Mouse (Mus musculus): Measurements from ENCODE around the gene Tbc1d4.

DNA sequence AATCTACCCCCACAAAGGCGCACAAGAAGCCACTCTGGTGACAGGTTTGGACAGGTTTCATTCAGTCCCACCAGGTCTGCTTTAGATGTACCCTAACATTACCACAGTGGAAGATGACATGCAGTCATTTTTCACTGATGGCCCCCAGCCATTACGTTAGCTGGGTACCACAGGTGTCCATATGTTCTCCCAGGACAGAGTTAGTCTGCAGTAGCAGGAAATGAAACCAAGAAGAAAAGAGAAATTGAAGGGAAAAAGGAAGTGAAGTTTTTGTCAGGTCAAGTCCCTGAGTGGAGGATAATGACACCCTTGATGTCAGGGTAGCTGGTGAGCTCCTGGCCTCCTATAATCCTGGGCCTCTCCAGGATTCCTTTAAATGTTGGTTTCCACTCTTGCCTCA lies 89.0 kb downstream of the Tbc1d4 start:
- TF ChIP-seq USF1 (IDR thresholded peaks at IDR 0.05; ENCODE audit: low read depth) (no peak), TCF3 (IDR thresholded peaks at IDR 0.05; ENCODE audit: insufficient read length, low read depth) (no peak)

All from myocyte (in vitro differentiated cells).